Mouse (Mus musculus): Measurements from ENCODE around the gene Syt16. TPM values are rescaled to one million over a fixed set of nuclear protein-coding genes. Genes with fewer than 3 reads are reported as not detected.

The Syt16 gene
- polyA plus RNA-seq, 1 experiment: not detected

GRCm38 (mm10) chr12:74128229-74128628, 130.8 kb downstream of the Syt16 start:
- TF ChIP-seq GATA1 (IDR thresholded peaks at IDR 0.05; ENCODE audit: low read length): no peak

DNA sequence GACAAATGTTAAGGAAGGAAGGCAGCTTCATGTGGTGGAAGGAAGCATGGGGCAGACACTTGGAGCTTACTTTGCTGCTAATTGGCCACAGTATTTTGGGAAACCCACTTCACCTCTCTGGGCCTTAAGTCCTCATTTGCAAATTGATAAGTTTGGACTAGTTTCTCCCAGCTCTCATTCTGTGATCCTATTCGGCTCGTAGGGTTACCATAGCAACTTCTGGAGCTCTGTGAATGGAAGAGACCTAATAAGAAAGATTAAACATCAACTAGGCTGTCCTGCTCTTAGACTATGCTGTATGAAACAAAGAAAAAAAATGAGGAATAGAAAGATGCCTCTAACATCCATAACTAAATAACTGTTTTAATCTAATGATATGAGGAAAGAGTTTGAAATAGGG, 134.3 kb downstream of the Syt16 start:
- TF ChIP-seq GATA1 (IDR thresholded peaks at IDR 0.05; ENCODE audit: low read length): no peak

DNA sequence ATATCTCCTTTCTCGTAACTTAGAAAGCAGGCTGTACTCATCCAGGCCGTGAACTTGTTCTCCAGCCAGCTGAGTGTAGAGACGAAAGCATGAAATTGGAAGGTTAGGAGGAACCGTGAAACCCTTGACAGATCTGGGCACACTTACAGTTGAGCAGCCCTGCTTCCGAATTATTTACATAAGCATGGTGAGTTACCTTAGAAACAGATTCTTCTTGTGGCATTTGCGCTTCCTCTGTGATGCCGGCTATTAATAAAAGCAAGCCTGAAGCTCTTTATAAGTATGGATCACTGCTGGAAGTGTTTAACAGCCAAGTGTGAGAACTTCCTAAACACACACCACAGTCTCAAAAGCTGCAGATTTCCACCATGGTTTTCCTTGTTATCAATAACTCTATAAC, 144.7 kb downstream of the Syt16 start:
- no peak for TF ChIP-seq GATA1 (IDR thresholded peaks at IDR 0.05; ENCODE audit: low read length)

- no peak for TF ChIP-seq GATA1 (IDR thresholded peaks at IDR 0.05; ENCODE audit: low read length)
These were observed 146.9 kb downstream of the Syt16 start for GRCm38 (mm10) chr12:74144385-74144784.

DNA sequence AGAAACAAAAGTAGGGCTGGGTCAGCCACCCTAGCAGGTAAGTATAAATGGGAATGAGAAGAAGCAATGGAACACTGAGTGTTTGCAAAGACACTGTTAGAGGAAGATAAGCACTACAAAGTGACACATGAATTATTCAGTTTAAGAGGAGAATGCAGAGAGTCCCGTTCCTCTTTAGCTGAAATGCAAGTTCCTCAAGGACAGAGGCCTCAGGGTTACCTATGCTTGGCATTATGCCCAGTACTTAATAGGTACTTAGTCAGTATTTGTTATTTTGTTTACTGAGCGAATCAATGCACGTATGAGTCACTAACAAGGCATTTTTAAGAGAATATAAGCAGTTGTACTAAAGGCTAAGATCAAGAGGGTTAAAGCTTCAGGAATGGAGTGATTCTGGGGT, 163.3 kb downstream of the Syt16 start:
- no peak for TF ChIP-seq GATA1 (IDR thresholded peaks at IDR 0.05; ENCODE audit: low read length)

DNA sequence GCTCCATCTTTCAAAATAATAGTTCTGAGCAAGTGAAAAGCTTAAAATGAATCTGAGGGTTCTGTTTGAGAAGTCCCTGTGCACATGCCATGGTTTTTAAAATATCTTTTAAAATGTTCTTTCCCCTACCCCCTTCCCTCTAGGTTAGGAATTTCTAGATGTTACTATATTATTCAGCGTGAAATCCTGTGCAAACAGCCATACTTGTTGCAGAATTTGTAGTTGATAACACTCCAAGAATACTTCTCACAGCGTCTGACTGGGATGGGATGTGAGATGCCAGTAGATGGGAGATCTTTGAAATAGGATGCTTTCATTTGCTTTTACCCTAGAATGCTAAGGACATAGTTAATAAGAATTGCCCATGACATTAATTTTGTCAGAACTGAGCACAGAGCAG, 165.6 kb downstream of the Syt16 start:
- TF ChIP-seq GATA1 (IDR thresholded peaks at IDR 0.05; ENCODE audit: low read length): no peak

DNA sequence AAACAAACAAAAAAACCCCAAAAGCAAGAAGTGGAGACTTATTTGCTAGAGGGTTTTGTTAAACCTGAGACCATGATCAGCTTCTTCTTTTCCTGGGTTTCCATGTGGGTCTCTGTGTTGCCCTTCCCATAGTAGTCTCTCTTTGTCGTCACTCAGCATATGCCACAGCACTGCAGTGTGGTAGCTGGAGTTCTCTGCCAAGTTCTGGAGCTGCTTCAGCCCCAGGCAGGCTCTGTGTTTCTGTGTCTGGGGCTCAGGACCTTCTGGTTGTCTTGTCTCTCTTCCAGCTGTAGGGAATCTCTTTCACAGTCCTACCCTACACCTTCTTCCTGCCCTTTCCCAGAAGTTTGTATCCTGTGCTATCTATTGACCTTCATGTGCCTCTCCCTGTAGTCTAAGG, 173.8 kb downstream of the Syt16 start:
- no peak for TF ChIP-seq GATA1 (IDR thresholded peaks at IDR 0.05; ENCODE audit: low read length)

DNA sequence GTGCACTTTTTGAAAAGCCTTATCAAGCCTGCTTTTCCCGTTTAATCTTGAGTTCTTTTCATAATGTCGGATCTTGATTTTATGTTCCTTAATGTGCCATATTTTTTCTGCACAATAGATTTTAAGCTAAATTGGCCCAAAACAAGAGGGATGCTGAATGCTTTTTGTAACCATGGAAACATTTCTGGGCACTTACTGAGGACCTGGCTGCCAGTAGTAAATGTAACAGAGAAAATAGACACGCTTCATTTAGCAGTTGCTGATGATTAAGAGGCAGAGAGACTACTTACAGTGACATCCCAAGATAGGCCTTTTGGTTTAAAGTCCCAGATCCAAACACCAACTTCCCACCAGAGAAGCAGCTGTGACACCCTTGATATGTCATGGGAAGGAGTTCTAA, 176.4 kb downstream of the Syt16 start:
- no peak for TF ChIP-seq GATA1 (IDR thresholded peaks at IDR 0.05; ENCODE audit: low read length)

GRCm38 (mm10) chr12:74184596-74184995, 187.1 kb downstream of the Syt16 start:
- TF ChIP-seq GATA1 (IDR thresholded peaks at IDR 0.05; ENCODE audit: low read length): no peak

DNA sequence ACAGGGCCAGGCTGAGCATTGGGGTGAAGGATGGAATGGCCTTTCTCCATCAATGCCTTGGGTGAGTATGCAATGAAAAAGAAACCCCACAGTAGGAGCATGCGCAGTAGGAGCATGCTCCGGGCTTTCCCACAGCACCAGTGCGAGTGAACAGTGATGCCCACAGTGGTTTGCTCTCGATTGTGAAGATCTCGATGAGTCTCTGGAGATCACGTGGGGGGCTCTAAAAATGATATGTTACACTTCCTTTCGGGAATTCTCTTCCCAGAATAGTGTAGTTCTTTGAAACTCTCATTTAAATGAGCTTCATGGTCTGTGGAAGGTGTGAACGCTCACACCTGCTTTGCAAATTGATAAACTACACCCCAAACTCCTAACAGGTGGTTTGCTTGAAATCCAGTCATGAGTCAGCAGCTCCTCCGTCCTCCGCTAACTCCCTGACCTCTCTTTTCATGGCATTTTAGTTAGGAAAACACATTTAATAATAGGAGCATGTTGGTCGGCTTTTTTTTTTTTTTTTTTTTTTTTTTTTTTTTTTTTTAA, 190.9 kb downstream of the Syt16 start:
- TF ChIP-seq GATA1 (IDR thresholded peaks at IDR 0.05; ENCODE audit: low read length): no peak

- no peak for TF ChIP-seq GATA1 (IDR thresholded peaks at IDR 0.05; ENCODE audit: low read length)
These were observed 191.4 kb downstream of the Syt16 start for GRCm38 (mm10) chr12:74188815-74189214.

- no peak for TF ChIP-seq GATA1 (IDR thresholded peaks at IDR 0.05; ENCODE audit: low read length)
These were observed 192.4 kb downstream of the Syt16 start for GRCm38 (mm10) chr12:74189840-74190239.

DNA sequence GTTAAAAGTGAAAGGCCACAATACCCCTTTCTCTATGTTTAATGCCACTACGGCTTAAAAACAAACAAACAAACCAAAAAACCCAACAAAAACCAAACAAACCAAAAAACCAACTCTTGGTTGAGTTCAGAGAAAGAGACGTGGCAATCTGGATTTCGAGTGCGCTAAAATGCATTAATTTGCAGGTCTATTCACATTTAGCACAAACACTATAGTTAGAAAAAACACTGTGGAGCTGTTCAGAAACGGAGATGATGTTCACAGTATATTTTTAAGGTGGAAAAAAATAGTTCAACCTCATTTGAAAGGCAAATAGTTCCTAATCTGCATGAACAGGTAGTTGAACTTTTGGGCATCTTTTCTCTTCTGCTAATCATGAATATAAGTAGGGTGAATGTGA, 192.8 kb downstream of the Syt16 start:
- no peak for TF ChIP-seq GATA1 (IDR thresholded peaks at IDR 0.05; ENCODE audit: low read length)

DNA sequence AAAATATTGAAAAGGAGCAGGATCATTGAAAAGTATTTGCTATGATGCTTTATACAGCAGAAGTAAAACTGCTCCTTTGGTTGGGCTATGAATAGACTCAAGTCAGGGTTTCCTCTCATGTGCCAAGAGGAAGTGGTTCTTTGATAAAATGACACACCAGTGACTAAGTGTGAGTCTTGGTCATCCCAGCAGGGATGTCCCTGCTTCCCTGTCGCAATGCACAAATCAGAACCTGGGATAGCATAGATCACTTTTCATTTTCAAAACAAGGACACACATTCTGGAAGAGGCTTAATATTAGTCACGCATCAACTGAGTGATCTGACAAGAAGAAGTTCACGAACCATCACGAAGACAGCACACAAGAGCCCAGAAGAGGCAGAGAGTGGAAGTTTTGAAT, 195.1 kb downstream of the Syt16 start:
- TF ChIP-seq GATA1 (IDR thresholded peaks at IDR 0.05; ENCODE audit: low read length): no peak

- no peak for TF ChIP-seq GATA1 (IDR thresholded peaks at IDR 0.05; ENCODE audit: low read length)
These were observed 203.9 kb downstream of the Syt16 start for GRCm38 (mm10) chr12:74201410-74201809.

DNA sequence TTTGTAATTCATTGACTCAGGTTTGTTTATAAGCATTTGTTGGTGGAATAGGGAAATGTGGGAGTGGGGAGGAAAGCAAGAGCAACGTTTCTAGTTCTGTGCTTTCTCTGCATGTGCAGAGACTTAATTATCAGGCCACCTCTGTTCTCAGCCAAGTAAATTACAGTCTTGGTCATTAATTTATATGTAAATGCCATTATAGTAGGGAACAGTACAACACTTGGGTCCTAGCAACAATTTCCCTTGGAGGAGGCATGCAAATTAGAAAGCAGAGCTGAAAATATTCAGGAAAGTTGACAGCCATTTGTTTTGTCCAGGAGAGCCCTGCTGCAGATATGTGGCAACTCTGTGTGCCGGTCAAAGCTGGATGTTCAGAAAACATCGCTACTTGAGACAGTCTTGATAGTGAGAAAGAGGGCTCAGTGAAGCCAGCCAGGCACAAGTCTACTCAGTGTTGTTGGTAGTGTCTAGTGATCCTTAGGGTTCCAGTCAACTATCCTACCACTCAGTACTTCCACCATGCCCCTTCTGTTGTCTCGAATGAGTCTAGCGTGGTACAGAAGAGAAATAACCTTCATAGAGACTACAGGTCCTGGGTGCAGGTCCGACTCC, 205.1 kb downstream of the Syt16 start:
- no peak for TF ChIP-seq GATA1 (IDR thresholded peaks at IDR 0.05; ENCODE audit: low read length)

- no peak for TF ChIP-seq GATA1 (IDR thresholded peaks at IDR 0.05; ENCODE audit: low read length)
These were observed 214.7 kb downstream of the Syt16 start for GRCm38 (mm10) chr12:74212156-74212555.
